Mouse (Mus musculus): ENCODE measurements around the gene Zbtb22.
A peak's percentile ranks its signal among the peaks of the same experiment; 100 is the strongest.

The Zbtb22 gene

GRCm38 (mm10) chr17:33948090-33948904, 32.6 kb downstream of the Zbtb22 start:
- DNase-seq: peak; percentile 34

GRCm38 (mm10) chr17:33948905-33949537, 33.3 kb downstream of the Zbtb22 start:
- no peak for DNase-seq

- no peak for DNase-seq
These were observed 34.5 kb downstream of the Zbtb22 start for GRCm38 (mm10) chr17:33950131-33950625.

GRCm38 (mm10) chr17:33951021-33951946, 35.6 kb downstream of the Zbtb22 start, which contains the start of gene B3galt4:
B3galt4 (minus strand) TSS chr17:33951488.
- DNase-seq: peak; percentile 67

DNA sequence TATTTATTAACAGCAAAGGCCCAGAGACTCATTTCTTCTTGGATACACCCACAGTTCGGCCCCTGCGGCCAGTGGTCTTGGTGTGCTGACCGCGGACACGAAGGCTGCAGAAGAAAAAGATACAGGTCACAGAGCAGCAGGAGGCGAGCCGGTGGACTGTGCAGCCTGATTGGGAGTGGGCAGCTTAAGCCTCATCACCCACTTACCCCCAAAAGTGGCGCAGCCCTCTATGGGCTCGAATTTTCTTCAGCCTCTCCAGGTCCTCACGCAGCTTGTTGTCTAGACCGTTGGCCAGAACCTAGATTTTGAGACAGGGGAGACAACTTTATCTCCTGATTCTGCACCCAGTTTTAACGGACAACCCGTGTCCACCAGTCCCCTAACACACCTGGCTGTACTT, 36.3 kb downstream of the Zbtb22 start:
- DNase-seq: peak; percentile 36

DNA sequence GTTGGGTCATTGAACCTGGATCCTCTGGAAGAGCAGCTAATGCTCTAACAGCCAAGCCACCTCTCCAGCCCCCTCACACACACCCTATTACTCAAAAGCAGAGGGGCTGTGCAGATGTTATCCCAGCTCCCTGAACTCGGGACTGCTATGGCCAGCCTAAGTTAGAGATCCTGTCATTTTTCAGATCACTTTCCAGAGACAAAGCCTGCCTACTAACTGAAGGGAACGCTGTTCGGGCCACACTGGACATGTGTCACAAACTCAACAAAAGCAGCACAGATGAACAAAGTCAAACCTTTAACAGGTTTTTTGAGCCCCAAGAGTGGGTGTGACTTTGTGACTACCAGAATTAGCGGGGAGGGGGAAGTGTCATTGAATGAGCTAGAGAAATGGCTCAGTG, 37.2 kb downstream of the Zbtb22 start:
- no peak for DNase-seq

DNA sequence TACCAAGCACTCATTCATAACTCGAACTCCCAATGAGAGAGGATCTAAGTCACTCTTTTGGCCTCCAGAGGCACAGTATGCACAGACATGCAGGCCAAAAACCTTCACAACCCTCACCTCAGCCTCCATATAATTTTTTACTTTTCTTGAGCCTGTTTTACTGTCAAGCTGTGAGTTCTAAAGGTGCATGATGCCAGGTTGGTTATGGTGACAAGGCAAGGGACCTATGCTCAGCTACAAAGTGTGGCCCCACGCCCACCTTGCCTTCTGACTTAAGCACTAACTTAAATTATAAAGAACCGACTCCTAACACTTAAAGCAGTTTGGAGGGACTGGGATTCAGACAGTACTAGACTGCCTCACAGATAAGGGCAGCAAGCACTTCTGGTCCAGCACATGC, 37.6 kb downstream of the Zbtb22 start:
- DNase-seq: no peak

- peak; percentile 57 for DNase-seq
These were observed 38.4 kb downstream of the Zbtb22 start for GRCm38 (mm10) chr17:33953961-33954565.

DNA sequence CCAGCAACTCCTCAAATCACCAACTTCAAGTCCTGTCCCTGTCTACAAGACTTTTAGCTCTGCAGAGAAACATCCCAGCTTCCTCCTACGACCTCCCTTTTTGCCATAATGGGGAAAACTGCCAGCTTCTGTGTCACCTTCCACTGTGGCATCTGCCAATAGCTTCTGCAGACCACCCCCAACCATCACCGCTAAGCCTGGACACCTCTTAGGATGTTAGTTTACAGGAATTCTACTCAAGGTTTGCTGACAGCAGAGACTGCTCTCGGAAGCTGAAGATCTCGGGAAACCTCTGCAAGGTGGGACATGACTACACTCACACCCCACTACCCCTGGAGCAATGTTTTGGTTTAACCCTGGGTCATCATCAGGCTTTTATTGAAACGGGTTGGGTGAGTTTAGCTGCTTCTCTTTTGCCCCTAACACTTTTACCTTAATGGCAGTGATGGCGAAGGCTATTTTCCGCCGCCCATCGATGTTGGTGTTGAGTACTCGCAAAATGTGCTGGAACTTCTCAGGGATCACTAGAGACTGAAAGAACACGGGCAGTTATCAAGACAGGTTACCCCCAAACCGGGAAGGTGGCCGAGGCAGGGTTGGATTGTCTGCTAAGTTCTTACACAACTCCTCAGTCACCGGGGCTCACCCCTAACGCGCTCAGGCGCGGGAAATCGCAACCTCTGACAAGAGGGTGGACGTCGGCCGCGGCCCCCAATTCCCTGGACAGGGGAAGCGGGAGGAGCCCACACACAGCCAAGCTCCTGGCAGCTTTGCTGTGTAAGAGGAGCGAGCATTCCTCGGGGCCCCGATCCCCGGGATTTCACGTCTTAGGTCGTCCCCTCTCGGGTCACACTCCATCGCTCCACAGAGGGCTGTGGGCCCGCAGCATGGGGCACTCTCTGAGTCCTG, 39.2 kb downstream of the Zbtb22 start:
- peak; percentile 55 for DNase-seq

GRCm38 (mm10) chr17:33955555-33956214, 40.0 kb downstream of the Zbtb22 start, which contains the start of the genes Vps52 and Rps18:
Vps52 (plus strand) TSS chr17:33955812.
Rps18 (minus strand) TSS chr17:33956001.
- DNase-seq: peak; percentile 99

DNA sequence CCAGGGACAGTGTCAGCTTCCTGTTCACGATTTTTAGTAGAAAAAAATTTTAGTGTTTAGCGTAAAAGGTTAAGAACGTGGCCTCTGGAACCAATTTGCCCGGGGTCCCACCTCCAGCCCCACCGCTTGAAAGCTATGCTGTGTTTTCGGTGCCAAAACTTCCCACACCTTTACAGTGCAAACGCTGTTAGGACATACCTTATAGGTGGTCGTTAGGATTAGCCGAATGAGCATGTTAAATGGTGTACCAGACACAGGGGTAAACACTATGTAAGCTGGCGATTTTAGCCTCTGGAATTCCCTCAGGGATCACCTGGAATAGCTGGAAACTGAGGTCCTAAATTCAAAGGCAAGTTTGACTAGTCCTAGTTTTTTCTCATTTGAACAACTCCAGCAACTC, 40.6 kb downstream of the Zbtb22 start:
- DNase-seq: peak; percentile 65

DNA sequence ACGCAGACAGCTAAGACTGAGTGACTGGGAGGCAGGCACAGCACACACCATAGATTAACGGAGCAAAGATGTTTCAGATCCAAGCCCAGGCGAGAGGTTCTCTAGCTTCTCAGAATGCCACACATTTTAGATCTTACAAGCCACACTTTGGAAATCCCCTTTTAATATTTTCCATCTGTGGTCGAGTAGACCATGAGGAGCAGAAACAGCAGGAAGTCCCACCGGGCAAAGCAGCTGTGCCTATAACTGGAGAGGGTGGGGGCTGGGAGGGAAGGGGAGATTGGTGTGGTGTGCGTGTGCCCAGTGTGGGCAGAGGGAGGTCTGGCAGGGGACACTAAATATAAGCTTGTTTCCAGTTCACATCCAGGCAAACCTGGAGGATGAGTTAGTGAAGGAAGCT, 41.8 kb downstream of the Zbtb22 start:
- DNase-seq: peak; percentile 42

DNA sequence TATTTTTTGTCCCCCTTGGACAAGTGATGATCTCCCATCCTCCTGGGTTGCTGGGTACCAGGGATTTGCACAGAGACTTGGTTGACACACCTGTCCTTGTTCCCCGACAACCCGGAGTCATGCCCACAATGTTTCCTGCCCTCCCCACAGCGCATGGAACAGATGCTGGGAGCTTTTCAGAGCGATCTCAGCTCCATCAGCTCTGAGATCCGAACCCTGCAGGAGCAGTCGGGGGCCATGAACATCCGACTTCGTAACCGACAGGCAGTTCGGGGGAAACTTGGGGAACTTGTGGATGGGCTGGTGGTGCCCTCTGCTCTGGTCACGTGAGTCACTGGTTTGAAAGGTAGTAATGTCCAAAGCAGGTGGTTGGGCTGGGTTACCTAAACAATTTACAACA, 42.7 kb downstream of the Zbtb22 start:
- DNase-seq: no peak

GRCm38 (mm10) chr17:33959135-33959534, 43.4 kb downstream of the Zbtb22 start:
- DNase-seq: no peak

DNA sequence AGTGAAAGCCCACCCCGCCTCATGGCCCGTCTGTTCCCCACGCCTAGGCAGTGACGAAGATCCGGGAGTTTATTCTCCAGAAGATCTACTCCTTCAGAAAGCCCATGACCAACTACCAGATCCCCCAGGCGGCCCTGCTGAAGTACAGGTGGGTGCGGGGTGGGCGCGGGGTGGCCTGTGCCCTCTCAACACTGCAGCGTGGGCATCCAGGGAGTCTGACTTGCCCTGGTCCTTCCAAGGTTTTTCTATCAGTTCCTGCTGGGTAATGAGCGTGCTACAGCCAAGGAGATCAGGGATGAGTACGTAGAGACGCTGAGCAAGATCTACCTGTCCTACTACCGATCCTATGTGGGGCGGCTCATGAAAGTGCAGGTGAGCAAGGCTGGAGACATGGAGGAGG, 44.2 kb downstream of the Zbtb22 start:
- DNase-seq: no peak

- DNase-seq: no peak
These were observed 47.2 kb downstream of the Zbtb22 start for GRCm38 (mm10) chr17:33962876-33963275.

- DNase-seq: no peak
These were observed 49.6 kb downstream of the Zbtb22 start for GRCm38 (mm10) chr17:33965082-33965845.

GRCm38 (mm10) chr17:33965846-33966550, 50.3 kb downstream of the Zbtb22 start:
- DNase-seq: no peak

GRCm38 (mm10) chr17:33968489-33968888, 52.8 kb downstream of the Zbtb22 start:
- DNase-seq: peak; percentile 82
